In the genomic region with DNA sequence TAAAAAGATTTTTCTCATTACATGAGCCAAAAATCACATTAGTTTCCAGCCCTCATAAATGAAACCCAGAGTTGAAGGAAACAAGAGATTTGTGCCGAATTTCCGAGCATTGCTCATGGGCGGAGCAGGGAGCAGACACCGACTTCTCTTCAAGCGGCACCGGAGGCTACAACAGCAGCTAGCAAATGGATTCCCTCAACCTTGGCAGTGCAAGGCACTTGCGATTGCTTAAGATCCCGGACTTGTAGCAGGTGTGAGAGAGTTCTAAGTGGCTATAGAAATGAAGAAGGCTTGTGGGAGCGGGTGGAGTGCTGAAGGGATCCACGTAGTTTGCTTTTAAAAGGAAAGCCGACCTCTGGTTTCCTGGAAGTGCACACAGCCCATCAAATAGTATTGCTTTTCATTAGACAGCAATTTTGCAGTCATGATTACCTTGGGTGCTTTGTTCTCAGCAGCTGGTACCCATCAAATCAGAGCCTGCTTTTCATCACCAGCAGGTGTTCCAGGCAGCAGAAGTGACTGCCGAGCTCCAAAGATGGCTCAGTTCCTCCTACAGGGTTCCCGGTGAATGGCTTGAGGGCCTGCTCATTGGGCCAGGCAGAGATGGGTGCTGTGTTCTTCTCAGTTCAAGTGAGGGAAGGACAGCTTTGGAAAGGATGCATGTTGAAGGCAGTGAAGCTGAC, we compare ENCODE assay signal across 9 mouse cellular contexts.
DNase-seq lines count a peak whose midpoint lies in the region; ATAC-seq lines count a peak whose summit lies in the region.
"Had no signal": no experiment of that assay in that cellular context is flagged by ENCODE, and none has a peak within 500 bp of the region (broad histone marks: within the 10 kb centered on the region; RNA-seq: fewer than 3 reads in every experiment).

No protein-coding gene starts in this region.

- no peak overlapping the region for H3K4me3 ChIP-seq in hindbrain, embryonic 10.5 days
- H3K4me3 ChIP-seq in hindbrain, embryonic 12.5 days, result no peak overlapping the region
- no peak overlapping the region for H3K4me3 ChIP-seq in embryonic facial prominence, embryonic 15.5 days (replicated peaks)
- H3K4me3 ChIP-seq in hindbrain, embryonic 15.5 days, result no peak overlapping the region
- H3K4me3 ChIP-seq in midbrain, embryonic 13.5 days (replicated peaks), result no peak overlapping the region

- no peak for ATAC-seq in hindbrain, embryonic 12.5 days (ENCODE audit: low FRiP score)
- no peak for ATAC-seq in embryonic facial prominence, embryonic 15.5 days (ENCODE audit: insufficient number of reproducible peaks, low FRiP score, low TSS enrichment, low read depth)
- peak; percentile 55; the same call in 1 of the 2 replicates for ATAC-seq in hindbrain, embryonic 15.5 days (ENCODE audit: low FRiP score, low read depth)
- ATAC-seq in midbrain, embryonic 13.5 days, result peak; percentile 18; the same call in 1 of the 2 replicates

- no peak overlapping the region for H3K4me2 ChIP-seq in hindbrain, embryonic 12.5 days (replicated peaks)
- H3K4me2 ChIP-seq in embryonic facial prominence, embryonic 15.5 days (replicated peaks), result 0 out of 2 replicates have a peak overlapping the region, but pooled peaks have one; percentile 11
- no peak overlapping the region for H3K4me2 ChIP-seq in hindbrain, embryonic 15.5 days
- no peak overlapping the region for H3K4me2 ChIP-seq in midbrain, embryonic 13.5 days (replicated peaks)

- WGBS in hindbrain, embryonic 10.5 days, result 79% methylated on average over 13 of the region's 13 CpGs
- WGBS in hindbrain, embryonic 12.5 days, result 69% methylated on average over 13 of the region's 13 CpGs
- WGBS in embryonic facial prominence, embryonic 15.5 days, result 19% methylated on average over 13 of the region's 13 CpGs
- WGBS in hindbrain, embryonic 15.5 days, result 69% methylated on average over 13 of the region's 13 CpGs
- WGBS in midbrain, embryonic 13.5 days, result 69% methylated on average over 13 of the region's 13 CpGs

- H3K4me1 ChIP-seq in hindbrain, embryonic 10.5 days (replicated peaks), result peaks cover 20% of the 10 kb centered on the region
- peaks cover 14% of the 10 kb centered on the region for H3K4me1 ChIP-seq in hindbrain, embryonic 12.5 days
- H3K4me1 ChIP-seq in embryonic facial prominence, embryonic 15.5 days, result peaks cover 45% of the 10 kb centered on the region
- peaks cover 9% of the 10 kb centered on the region for H3K4me1 ChIP-seq in hindbrain, embryonic 15.5 days (replicated peaks)
- peaks cover 10% of the 10 kb centered on the region for H3K4me1 ChIP-seq in midbrain, embryonic 13.5 days (replicated peaks)

- H3K27me3 ChIP-seq in hindbrain, embryonic 10.5 days (ENCODE audit: insufficient read depth, poor library complexity, severe bottlenecking), result no peaks in the 10 kb centered on the region
- H3K27me3 ChIP-seq in hindbrain, embryonic 12.5 days, result no peaks in the 10 kb centered on the region
- H3K27me3 ChIP-seq in embryonic facial prominence, embryonic 15.5 days, result no peaks in the 10 kb centered on the region
- H3K27me3 ChIP-seq in hindbrain, embryonic 15.5 days, result no peaks in the 10 kb centered on the region
- H3K27me3 ChIP-seq in midbrain, embryonic 13.5 days, result no peaks in the 10 kb centered on the region
- H3K27me3 ChIP-seq: CH12.LX had no signal

- H3K36me3 ChIP-seq in hindbrain, embryonic 10.5 days, result no peaks in the 10 kb centered on the region
- H3K36me3 ChIP-seq in hindbrain, embryonic 12.5 days, result no peaks in the 10 kb centered on the region
- H3K36me3 ChIP-seq in embryonic facial prominence, embryonic 15.5 days, result no peaks in the 10 kb centered on the region
- no peaks in the 10 kb centered on the region for H3K36me3 ChIP-seq in hindbrain, embryonic 15.5 days
- H3K36me3 ChIP-seq in midbrain, embryonic 13.5 days, result no peaks in the 10 kb centered on the region

- H3K9me3 ChIP-seq in hindbrain, embryonic 10.5 days, result no peaks in the 10 kb centered on the region
- no peaks in the 10 kb centered on the region for H3K9me3 ChIP-seq in hindbrain, embryonic 12.5 days (replicated peaks)
- no peaks in the 10 kb centered on the region for H3K9me3 ChIP-seq in embryonic facial prominence, embryonic 15.5 days (replicated peaks)
- no peaks in the 10 kb centered on the region for H3K9me3 ChIP-seq in hindbrain, embryonic 15.5 days
- no peaks in the 10 kb centered on the region; the same call in 1 of the 2 replicates for H3K9me3 ChIP-seq in midbrain, embryonic 13.5 days

- DNase-seq in hindbrain, embryonic 10.5 days (ENCODE audit: low spot score), result no peak
- DNase-seq in thymus, postnatal 0 days (ENCODE audit: low spot score), result no peak
- DNase-seq in c-Kit-positive CD71-positive TER-119-positive erythroid progenitor cells, embryonic 14.5 days (ENCODE audit: low spot score), result no peak
- DNase-seq in layer of hippocampus, adult 8-10 months (ENCODE audit: low spot score in 2 of 2), result no peak

- no peak overlapping the region for H3K9ac ChIP-seq in hindbrain, embryonic 12.5 days
- H3K9ac ChIP-seq in embryonic facial prominence, embryonic 15.5 days, result no peak overlapping the region
- no peak overlapping the region for H3K9ac ChIP-seq in hindbrain, embryonic 15.5 days
- no peak overlapping the region for H3K9ac ChIP-seq in midbrain, embryonic 13.5 days (replicated peaks)

- H3K27ac ChIP-seq in hindbrain, embryonic 10.5 days, result peak overlapping the region; percentile 35
- H3K27ac ChIP-seq in hindbrain, embryonic 12.5 days, result no peak overlapping the region
- H3K27ac ChIP-seq in embryonic facial prominence, embryonic 15.5 days (replicated peaks), result no peak overlapping the region
- peak overlapping the region; percentile 37; the same call in 1 of the 2 replicates for H3K27ac ChIP-seq in hindbrain, embryonic 15.5 days (replicated peaks)
- peak overlapping the region; percentile 44; the same call in 1 of the 2 replicates for H3K27ac ChIP-seq in midbrain, embryonic 13.5 days

Comparison
In these comparisons a context has a peak if more than half of its experiments do, and no peak if none do; other contexts are left out.
1. H3K27ac ChIP-seq: peak in hindbrain, embryonic 10.5 days (single experiment), hindbrain, embryonic 15.5 days (single experiment) and midbrain, embryonic 13.5 days (single experiment); none in hindbrain, embryonic 12.5 days (single experiment) and embryonic facial prominence, embryonic 15.5 days (single experiment).
2. ATAC-seq: peak in hindbrain, embryonic 15.5 days (single experiment) and midbrain, embryonic 13.5 days (single experiment); none in hindbrain, embryonic 12.5 days (single experiment) and embryonic facial prominence, embryonic 15.5 days (single experiment).